Mouse (Mus musculus): ENCODE measurements around the gene Crmp1.

Gene Crmp1

GRCm38 (mm10) chr5:37241651-37242151, at the start of gene Crmp1:
Gene Crmp1, plus strand, starts transcription at chr5:37241940.
- no peak for DNase-seq (ENCODE audit: low read depth)

GRCm38 (mm10) chr5:37196196-37196595, 45.5 kb upstream of the Crmp1 start:
- no peak for DNase-seq (ENCODE audit: low read depth)

- DNase-seq (ENCODE audit: low read depth), result peak; percentile 41
Observed at GRCm38 (mm10) chr5:37196666-37197250, 45.0 kb upstream of the Crmp1 start.

- no peak for DNase-seq (ENCODE audit: low read depth)
Observed at GRCm38 (mm10) chr5:37197423-37197822, 44.3 kb upstream of the Crmp1 start.

- DNase-seq (ENCODE audit: low read depth), result peak; percentile 55
Observed at GRCm38 (mm10) chr5:37198011-37198688, 43.6 kb upstream of the Crmp1 start.

GRCm38 (mm10) chr5:37202285-37202684, 39.5 kb upstream of the Crmp1 start:
- no peak for DNase-seq (ENCODE audit: low read depth)

GRCm38 (mm10) chr5:37204886-37205285, 36.9 kb upstream of the Crmp1 start:
- no peak for DNase-seq (ENCODE audit: low read depth)

- no peak for DNase-seq (ENCODE audit: low read depth)
Observed at GRCm38 (mm10) chr5:37205420-37205819, 36.3 kb upstream of the Crmp1 start.

GRCm38 (mm10) chr5:37206364-37206763, 35.4 kb upstream of the Crmp1 start:
- no peak for DNase-seq (ENCODE audit: low read depth)

- no peak for DNase-seq (ENCODE audit: low read depth)
Observed at GRCm38 (mm10) chr5:37212938-37213708, 28.6 kb upstream of the Crmp1 start.

- no peak for DNase-seq (ENCODE audit: low read depth)
Observed at GRCm38 (mm10) chr5:37213709-37214103, 28.0 kb upstream of the Crmp1 start.

GRCm38 (mm10) chr5:37214614-37215013, 27.1 kb upstream of the Crmp1 start:
- DNase-seq (ENCODE audit: low read depth), result no peak

GRCm38 (mm10) chr5:37215276-37215675, 26.5 kb upstream of the Crmp1 start:
- DNase-seq (ENCODE audit: low read depth), result no peak

- DNase-seq (ENCODE audit: low read depth), result no peak
Observed at GRCm38 (mm10) chr5:37219615-37220014, 22.1 kb upstream of the Crmp1 start.

- no peak for DNase-seq (ENCODE audit: low read depth)
Observed at GRCm38 (mm10) chr5:37220575-37220974, 21.2 kb upstream of the Crmp1 start.

- DNase-seq (ENCODE audit: low read depth), result no peak
Observed at GRCm38 (mm10) chr5:37221563-37221962, 20.2 kb upstream of the Crmp1 start.

- DNase-seq (ENCODE audit: low read depth), result no peak
Observed at GRCm38 (mm10) chr5:37222316-37222715, 19.4 kb upstream of the Crmp1 start.

- peak; percentile 44 for DNase-seq (ENCODE audit: low read depth)
Observed at GRCm38 (mm10) chr5:37225708-37226107, 16.0 kb upstream of the Crmp1 start.

- DNase-seq (ENCODE audit: low read depth), result peak; percentile 42
Observed at GRCm38 (mm10) chr5:37227956-37228680, 13.6 kb upstream of the Crmp1 start.

GRCm38 (mm10) chr5:37228894-37229293, 12.8 kb upstream of the Crmp1 start:
- no peak for DNase-seq (ENCODE audit: low read depth)

- DNase-seq (ENCODE audit: low read depth), result no peak
Observed at GRCm38 (mm10) chr5:37233010-37233557, 8.7 kb upstream of the Crmp1 start.

GRCm38 (mm10) chr5:37238654-37239053, 3.1 kb upstream of the Crmp1 start:
- DNase-seq (ENCODE audit: low read depth), result no peak

Data from NIH3T3 (cell line).